Mouse (Mus musculus) E14TG2a.4 (cell line): ENCODE measurements around the gene Acsbg2.

Experiments
- CTCF ChIP-seq: conservative IDR thresholded peaks from 2 replicates; pipeline ENCODE4 v1.5.1; 2014; ENCODE audit warnings: low read length
- NANOG ChIP-seq: IDR thresholded peaks from 2 replicates; pipeline ENCODE4 v1.6.1; 2014; ENCODE audit warnings: borderline replicate concordance, low read length, mixed read lengths
- POU5F1 ChIP-seq: IDR thresholded peaks from 2 replicates; pipeline ENCODE4 v1.6.1; 2014; ENCODE audit warnings: low read length, borderline replicate concordance

DNA sequence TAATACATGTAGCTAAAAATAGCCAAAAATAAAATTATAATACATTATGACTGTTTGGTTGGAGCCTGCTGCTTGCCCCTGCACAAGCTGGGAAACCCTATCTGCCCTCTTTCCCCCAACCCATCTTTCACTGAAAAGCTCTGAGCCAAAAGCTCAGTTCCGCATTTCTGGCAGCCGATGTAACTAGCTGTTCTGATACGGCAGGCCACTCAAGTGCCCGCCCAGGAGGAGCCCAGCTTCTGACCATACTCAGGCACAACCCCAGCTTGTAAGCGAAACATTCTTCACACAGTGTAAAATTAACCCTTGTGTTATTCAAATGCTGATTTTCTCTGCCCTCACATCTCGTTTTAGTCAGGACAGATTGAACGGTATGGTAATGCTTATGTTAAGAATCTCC lies 15.3 kb downstream of the Acsbg2 start:
- TF ChIP-seq CTCF, result no peak
- no peak for TF ChIP-seq NANOG
- TF ChIP-seq POU5F1, result no peak
